Mouse (Mus musculus): ENCODE data around the gene Plekha5.
A peak's percentile ranks its signal among the peaks of the same experiment; 100 is the strongest.

Plekha5 gene

DNA sequence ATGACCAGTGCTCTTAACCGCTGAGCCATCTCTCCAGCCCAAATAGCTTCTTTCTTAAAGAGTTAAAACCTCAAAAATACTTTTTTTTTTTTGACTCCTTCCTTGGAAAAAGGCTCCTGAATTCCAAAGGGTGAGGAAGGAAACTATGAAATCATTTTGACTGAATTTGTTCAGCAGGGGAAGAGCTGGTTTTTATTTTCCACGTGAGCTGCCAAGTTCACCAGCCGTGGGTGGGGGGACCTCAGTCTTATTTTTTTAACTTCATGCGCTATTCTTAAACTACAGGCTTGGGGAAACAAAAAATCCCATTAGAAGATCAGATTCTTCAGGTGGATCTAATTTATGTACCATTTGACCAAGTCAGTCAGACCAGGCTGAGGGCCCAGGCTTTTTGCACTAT, 187.4 kb downstream of the Plekha5 start:
- no peak for DNase-seq (ENCODE audit: low spot score)

DNA sequence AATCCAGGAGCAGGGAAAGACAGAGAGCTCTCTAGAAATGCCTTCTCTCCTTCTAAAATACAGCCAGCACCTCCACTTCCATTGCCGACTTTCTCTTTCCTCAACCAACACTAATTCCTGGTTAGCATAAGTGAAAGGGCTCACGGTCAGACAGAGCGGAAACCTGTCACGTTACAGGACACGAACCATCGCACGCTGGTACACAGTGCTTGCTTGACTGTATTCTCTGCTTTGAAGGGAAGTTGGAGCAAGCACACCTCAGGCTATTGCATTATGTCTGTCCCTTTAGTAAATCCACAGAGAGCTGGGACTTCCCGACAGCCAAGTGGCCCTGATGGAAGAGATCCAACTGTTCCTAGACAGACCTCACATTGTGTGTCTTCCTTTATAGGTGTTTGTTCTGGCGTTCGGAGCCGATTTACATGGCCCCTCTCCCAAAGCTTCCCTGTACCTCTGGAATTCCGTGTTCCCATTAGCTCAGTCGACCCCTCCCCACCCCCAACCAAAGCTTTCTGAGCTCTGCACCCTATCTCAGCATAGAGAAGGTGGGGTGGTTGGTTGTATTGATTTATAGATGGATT, 188.1 kb downstream of the Plekha5 start:
- no peak for DNase-seq (ENCODE audit: low spot score)

DNA sequence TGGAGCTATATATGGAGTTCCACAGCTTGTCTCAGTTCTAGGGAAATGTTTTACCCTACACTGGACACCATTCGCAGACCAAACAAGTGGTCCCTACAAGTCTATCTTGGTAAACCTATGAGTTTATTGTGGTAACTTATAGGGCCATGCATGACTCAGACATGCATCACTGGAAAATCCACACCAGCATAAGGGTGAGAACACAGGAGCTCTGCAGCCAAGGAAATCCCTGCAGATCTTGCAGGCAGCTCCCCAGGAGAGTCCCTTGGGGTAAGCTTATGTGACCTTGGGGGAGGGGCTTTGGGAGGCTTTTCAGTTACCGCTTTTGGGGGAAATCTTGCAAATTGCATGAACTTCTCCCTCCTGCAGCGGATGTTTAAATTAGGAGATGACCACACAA, 190.0 kb downstream of the Plekha5 start:
- DNase-seq (ENCODE audit: low spot score), result no peak

DNA sequence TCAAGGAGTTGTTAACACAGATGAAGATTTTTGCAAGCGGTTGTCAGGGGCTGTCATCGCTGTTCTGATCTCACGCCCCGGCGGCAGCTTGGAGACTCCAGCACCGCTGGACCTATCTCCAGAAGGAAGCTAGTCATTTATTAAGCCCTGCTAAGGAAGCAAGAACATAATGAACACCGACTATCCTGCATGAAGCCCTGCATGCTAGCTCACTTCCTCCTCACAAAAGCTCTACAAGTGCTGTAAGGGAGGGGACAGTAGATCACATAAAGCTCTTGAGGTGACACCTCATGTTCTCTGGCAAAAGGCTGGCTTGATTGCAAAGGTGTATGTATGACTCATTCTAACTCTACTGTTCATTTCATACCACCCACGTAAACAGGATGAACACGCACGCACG, 190.9 kb downstream of the Plekha5 start:
- peak; percentile 13 for DNase-seq (ENCODE audit: low spot score)

GRCm38 (mm10) chr6:140620531-140621349, 196.9 kb downstream of the Plekha5 start:
- DNase-seq (ENCODE audit: low spot score), result no peak

DNA sequence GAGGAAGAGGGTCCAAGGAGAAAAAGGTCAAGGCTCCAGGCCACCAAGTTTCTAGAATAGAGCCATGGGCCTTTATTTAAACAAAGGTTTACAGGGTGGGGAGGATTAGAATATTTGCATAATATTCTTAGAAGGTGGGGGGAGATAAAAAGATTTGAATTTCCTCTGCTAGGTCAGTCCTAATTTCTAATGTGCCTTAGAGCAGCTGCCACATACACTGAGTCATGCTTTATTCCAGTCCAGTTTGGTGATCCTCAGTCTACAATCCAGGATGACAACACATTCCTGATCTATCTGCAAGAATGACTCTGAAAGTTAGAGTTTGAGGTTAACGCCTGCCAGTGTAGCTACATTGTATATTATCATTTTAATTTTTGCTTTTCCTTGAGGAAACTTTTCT, 197.8 kb downstream of the Plekha5 start:
- DNase-seq (ENCODE audit: low spot score), result no peak

DNA sequence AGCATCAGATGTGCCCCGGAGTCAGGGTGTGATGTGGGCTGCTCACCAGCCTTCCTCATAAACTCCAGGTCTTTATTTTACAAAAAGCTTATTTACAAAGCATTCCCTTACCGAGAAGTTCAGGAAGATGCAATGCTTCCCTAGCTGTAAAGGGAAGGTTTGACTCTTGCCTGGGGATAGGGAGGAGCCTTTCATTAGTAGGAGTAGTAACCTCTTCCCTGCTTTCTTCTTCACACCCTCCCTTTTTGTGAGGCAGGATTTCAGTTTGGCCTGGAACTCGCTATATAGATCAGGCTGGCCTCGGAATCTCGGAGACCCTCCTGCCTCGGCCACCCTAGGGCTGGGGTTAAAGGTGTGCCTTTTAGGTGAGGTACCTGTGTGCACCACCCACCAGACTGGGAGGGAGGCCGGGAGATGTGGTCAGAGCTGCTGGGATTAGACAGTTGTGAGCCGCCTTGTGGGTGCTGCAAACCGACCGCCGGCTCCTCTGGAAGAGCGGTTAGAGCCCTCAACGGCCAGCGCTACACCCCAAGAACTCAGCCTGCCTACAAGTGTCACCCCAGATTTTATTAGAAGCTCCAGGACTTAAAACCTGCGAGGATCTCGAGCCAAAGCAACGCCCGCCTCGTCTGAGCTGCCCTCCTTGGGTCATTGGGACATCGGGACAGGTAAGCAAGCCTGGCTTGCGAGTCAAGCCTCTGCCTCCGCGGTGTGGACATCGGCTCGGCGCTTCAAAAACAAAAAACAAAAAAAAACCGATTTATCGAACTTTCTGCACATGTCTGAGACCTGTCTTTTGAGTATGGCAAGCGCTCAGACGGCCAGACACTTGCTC, 198.8 kb downstream of the Plekha5 start, which contains the start of gene Aebp2:
Gene Aebp2 (plus strand): TSS at position 273 of the 835 bp plus-strand sequence.
- DNase-seq (ENCODE audit: low spot score), result no peak

GRCm38 (mm10) chr6:140623226-140624095, 199.6 kb downstream of the Plekha5 start:
- peak; percentile 93 for DNase-seq (ENCODE audit: low spot score)

DNA sequence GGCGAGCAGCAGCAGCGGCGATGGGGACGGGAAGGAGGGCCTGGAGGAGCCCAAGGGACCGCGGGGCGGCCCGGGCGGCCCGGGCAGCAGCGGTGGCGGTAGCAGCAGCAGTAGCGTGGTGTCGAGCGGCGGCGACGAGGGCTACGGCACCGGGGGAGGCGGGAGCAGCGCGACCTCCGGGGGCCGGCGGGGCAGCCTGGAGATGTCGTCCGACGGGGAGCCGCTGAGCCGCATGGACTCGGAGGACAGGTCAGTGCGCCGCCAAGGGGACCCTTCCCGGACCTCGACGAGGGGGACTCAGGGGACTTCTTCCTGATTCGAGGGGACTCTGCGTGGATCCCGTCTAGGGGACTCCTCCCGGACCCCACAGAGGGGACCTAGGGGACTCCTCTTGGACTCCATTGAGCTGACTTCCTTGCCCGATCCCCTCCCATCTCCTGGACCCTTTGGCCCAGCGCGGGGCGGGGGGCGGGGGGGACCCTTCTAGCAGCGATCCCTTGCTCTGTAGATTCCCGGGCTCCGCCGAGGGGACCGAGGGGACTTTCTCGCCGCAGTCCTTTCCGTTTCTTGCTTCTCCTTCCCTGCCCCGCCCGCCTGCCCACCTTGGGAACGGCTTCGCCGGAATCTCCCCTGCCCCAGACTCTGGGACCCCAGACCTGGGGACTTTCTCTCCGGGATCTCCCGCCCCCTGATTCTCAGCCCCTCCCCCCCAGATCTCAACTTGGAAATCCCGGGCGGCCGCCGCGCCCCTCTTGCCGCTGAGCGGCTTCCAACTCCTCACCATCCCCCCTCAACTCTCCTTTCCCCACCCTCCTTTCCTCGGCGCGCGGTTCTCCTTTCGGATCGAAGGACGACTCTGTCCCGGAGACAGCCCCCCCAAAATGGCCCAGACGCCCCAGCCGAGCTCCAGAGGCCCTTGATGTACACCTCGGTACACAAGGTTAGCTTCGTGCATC, 200.5 kb downstream of the Plekha5 start:
- peak; percentile 10 for DNase-seq (ENCODE audit: low spot score)

DNA sequence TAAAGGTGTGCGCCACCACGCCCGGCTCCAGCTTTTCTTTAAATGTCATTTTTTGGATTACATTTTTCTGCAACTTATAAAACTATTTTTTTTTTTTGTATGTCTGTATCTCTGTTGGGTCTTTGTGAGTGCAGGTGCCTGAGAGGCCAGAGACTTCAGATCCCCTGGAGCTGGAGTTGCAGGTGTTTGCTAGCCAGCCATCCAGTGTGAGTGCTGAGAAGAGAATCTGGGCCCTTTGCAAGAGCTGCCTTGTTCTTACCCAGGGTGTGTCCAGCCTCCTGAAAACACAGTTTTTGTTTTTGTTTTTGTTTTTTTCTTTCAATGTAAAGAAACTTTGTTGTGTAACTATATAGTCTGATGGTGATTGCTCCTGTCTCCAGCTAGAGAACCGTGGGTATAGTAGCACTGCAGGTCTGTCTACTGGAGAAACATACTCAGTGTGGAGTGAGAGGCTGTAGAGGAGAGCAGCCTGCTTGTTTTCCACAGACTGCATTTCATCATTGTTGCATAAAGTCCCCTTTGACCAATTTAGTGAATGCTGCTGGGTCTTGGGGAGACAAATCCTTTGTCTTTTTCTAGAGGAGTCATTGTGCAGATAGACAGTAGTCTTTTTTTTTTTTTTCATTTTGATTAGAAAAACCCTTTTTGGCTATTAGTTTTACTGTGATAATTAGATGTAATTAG, 205.5 kb downstream of the Plekha5 start:
- no peak for DNase-seq (ENCODE audit: low spot score)

DNA sequence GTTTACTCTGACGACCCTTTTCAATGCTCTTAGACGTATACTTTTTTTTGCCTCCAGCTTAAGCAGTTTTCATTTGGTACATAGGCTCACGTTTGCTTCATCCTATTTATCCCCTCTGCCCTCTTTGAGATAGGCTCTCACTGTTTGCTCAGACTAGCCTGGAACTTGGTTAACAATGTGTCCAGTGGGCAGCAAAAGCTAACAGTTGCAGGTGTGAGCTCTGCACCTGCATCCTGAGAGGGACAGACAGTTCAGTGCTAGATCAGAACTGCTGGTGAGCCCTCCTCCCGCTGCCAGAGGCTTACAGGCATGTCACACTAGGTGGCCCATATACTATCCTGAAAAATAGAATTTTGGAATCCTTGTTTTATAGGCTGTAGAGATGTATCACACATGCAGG, 206.5 kb downstream of the Plekha5 start:
- DNase-seq (ENCODE audit: low spot score), result no peak

DNA sequence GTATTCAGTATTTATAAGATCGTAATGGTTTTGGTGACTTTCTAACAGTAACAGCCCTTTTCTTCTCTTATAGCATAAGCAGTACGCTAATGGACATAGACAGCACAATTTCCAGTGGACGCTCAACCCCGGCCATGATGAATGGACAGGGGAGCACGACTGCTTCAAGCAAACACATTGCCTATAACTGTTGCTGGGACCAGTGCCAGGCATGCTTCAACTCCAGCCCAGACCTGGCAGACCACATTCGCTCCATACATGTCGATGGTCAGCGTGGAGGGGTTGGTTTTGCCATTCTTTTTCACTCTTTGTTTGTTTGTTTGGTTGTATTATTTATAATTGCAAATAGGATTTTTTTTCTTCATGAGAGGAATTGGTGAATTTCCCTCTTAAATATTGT, 209.8 kb downstream of the Plekha5 start:
- no peak for DNase-seq (ENCODE audit: low spot score)

DNA sequence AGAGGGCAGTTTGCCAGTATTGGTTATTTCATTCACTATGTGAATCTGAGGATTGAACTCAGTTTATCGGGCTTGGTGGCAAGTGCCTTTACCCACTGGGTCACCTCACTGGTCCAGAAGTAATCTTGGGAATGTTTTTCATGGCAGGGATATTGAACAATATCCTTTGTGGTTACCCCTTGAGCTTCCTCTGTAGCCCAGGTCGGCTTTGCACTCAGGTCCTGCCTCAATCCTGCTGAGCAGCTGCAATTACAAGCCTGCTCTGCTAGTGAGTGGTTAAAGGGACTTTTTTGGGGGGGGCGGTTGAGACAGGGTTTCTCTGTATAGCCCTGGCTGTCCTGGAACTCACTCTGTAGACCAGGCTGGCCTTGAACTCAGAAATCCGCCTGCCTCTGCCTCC, 212.4 kb downstream of the Plekha5 start:
- DNase-seq (ENCODE audit: low spot score), result no peak

- DNase-seq (ENCODE audit: low spot score), result no peak
Measured at GRCm38 (mm10) chr6:140642010-140642409, 218.2 kb downstream of the Plekha5 start.

DNA sequence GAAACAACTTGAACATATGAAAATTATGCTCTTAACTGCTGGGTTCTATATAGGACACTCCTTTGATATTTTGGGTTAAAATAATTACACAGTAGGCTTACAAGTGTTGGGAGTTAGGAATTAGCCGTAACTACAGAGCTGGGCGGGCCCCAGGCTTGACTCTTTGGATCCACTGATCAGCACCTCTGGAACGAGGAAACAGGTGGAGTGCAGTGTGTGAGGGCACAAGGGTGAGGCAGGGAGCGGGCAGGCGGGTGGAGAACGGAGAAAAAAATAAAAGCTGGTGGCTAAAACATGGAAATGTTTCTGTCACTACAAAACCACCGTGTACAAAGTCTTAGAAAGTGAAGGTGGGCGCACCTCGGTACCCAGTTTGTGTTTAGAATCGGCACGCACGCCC, 218.8 kb downstream of the Plekha5 start:
- DNase-seq (ENCODE audit: low spot score), result no peak

DNA sequence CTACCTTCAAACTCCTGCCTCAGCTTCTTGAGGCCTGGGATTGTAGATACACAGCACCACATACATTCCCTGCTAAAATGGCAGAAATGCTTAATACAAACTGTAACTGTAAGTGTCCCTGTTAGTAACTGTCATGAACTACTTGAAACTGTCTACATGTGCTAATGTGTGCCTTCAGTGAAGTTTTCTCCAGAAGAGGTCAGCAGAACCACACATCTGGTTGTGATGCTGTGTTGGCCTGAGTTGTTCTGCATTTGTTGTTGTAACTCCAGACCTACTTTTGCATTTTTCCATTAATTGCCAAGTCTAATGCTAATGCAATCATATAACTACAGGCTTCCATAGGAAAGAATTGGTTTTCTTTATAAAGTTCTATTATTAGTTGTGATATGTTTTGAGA, 222.1 kb downstream of the Plekha5 start:
- no peak for DNase-seq (ENCODE audit: low spot score)
